Mouse (Mus musculus) small intestine, adult 2 months (tissue): ENCODE results near the gene Itga4.

Source experiments
- CTCF ChIP-seq: fragments of 200-500 bp; IDR thresholded peaks from 2 replicates; pipeline ENCODE4 v1.5.1; 2012; ENCODE audit warnings: low read depth, mild to moderate bottlenecking, control low read depth, inconsistent platforms, low read length, moderate library complexity, mixed read lengths; ENCODE audit not compliant: insufficient replicate concordance, insufficient read length; ENCODE audit errors: extremely low read depth
- POLR2A ChIP-seq: fragments of 200-500 bp; IDR thresholded peaks from 2 replicates; pipeline ENCODE4 v1.6.1; 2012; ENCODE audit warnings: low read depth, mild to moderate bottlenecking, control low read depth, inconsistent platforms, low read length, moderate library complexity

GRCm38 (mm10) chr2:79369061-79369524, 113.9 kb downstream of the Itga4 start:
- TF ChIP-seq POLR2A: no peak
- no peak for TF ChIP-seq CTCF
